Mouse (Mus musculus): ENCODE measurements at regions not wholly inside any gene's neighbourhood (a gene's known extent, or its start where the extent isn't known, plus 50 kb on each side); places are given as distances from the start of the nearest gene placed in this dataset.

DNA sequence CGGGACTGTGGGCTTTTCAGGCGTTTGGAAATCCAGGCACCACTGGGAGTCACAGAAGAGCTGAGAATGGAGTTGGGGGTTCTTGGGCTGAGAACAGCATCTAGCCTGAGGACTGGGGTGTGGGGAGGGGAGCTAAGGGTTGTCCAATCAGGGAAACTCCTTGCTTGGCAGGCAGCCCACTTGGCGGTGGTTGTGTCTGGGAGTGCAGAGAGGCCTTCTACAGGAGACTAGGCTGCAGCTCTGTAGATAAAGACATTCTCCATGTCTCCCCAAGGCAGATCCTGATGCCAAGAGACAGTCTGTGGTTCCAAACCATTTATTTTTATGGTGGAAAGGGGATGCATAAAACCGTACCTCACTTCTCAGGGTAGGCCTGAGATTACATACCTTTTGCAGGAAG lies 774.6 kb downstream of the Brinp1 start:
- intact Hi-C loops (cut with DNase I): no loop called here
- DNase-seq (ENCODE audit: extremely low spot score in 1 of 2, low spot score in 2 of 2): peak in 1 of 2 experiments; percentile 29

DNA sequence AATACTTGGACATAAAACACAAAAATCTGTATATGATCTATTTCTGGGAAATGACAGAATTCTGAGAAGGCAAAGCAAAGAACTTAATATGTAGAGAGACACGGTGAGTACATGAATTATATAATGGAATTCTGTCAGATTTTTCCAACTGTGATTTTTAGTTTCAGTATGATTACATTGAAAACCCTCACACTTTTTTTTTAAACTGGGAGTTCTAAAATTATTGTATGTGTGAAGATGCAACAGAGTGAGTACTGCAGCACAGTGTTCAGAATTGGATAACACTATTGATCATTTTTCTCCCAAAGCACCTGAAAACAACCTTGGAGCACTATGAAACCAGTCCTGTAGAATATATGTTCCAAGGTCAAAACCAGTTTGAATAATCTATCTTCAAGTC lies 797.7 kb downstream of the Brinp1 start:
- intact Hi-C loops (cut with DNase I): no loop called here
- no peak for DNase-seq (ENCODE audit: extremely low spot score in 1 of 2, low spot score in 2 of 2)

DNA sequence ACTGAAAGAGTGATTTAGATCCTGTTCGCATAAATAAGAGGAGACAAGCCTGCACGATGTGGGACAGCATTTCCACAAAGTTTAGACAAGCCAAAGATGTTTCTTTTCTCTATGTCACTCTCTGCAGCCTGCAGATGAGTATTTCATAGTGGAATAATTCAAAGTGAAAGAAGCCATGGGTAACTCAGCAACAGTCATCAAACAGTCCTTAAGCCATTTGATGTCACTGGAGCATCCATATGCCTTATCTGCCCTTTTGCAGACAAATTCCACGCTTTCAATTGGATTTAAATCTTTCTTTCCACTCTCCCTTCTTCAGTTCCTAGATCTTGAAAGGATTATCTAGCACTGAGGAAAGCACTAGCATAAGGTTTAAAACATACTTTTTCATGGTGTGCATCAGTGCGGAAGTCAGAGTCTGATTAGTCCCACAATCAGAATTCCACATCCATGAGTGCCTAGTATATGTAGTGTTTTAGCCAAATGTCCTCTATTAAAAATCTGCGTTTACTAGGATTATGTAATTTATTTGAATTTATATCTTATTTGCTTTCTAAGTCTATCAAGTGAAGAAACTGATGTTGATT lies 805.6 kb downstream of the Brinp1 start:
- intact Hi-C loops (cut with DNase I): no loop called here
- DNase-seq (ENCODE audit: extremely low spot score in 1 of 2, low spot score in 2 of 2): no peak

DNA sequence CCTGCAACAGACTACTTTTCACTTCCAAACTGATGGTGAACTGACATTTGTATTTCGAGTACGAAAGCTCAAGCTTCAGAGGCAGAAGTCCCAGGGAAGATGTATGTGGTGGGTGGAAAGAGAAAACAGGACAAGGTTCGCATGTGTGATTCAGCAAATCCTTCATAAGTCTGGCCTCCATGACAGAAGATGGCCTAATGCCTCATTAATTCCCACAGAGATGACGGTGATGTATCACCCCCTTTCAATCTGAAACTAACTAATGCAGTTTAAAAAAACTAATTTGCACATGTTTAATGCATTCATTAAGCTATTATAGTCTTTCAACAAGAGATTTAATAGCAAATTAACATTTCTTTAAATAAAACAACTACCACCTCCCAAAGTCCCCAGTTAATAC lies 826.1 kb downstream of the Brinp1 start:
- intact Hi-C loops (cut with DNase I): no loop called here
- DNase-seq (ENCODE audit: extremely low spot score in 1 of 2, low spot score in 2 of 2): no peak

DNA sequence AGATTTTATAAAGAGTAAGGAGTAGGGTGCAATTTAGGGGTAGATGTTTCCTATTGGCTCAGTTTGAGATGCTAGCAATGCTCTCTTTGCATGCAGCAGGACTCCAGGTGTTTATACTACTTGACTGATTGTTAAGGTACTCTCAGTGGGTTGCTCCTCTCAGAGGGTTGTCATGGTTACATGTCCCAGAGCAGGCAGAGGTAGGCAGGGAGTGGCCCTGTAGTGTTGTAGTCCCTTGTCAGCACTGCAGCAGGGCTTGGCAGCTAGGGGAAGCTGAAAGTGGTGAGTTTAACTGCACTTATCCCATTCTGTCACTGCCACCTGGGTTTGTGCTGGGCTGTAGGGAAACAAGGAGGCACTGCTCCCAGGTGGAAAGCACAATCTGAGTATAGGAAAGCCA lies 839.7 kb downstream of the Brinp1 start:
- DNase-seq (ENCODE audit: extremely low spot score in 1 of 2, low spot score in 2 of 2): no peak
- intact Hi-C loops (cut with DNase I): no loop called here

DNA sequence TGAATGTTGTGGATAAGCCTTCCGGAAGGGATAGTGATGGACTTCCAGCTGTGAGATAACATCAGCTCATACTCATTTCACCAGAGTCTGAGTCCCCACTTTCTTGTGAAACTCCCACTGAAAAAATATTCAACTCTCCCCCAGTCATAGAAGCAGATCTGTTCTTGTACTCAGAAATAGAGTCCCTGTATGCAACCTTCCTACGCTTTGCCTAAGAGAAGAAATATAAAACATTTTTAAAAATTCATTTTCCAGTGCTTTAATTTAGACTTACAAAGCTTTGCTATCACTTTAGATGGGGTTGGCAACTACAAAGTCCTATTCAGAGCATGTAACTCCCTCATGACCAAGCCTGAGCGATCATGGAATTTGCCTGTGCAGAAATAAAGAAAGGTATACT lies 868.9 kb downstream of the Brinp1 start:
- intact Hi-C loops (cut with DNase I): no loop called here
- no peak for DNase-seq (ENCODE audit: extremely low spot score in 1 of 2, low spot score in 2 of 2)

DNA sequence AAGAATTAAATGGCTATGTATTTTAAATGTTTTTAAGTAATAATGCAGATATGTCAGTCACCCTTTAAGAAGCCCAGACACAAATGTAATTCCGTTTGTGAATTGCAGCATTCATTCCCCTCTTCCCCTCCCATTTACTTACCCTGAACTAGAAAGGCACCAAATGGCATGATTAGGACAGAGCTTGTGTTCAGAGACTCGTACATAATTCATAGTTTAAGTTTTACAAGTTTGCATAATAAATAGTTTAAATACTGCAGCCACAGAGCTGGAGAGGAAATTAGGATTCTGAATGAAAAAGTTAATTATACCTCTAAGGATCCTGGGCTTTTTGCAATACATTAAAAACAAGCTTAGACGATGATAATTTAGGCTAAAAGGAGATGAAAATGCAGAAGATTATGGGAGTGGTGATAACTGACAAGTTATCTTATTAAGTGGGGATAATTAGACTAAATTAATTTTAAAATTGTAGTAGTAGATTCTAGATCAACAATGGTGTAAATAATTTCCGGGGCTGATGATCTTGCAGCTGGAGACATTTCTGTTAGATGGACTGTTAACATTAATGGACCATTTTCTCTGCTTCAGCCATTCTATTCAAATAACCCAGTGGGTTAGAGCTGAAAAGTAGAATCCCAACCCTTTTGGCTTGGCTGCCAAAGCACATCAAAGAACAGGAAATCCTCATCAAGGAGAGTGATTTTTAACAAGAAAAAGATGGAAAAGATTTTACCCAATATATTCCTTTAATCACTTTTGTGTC lies 897.2 kb downstream of the Brinp1 start:
- DNase-seq (ENCODE audit: extremely low spot score in 1 of 2, low spot score in 2 of 2): no peak
- intact Hi-C loops (cut with DNase I): no loop called here

DNA sequence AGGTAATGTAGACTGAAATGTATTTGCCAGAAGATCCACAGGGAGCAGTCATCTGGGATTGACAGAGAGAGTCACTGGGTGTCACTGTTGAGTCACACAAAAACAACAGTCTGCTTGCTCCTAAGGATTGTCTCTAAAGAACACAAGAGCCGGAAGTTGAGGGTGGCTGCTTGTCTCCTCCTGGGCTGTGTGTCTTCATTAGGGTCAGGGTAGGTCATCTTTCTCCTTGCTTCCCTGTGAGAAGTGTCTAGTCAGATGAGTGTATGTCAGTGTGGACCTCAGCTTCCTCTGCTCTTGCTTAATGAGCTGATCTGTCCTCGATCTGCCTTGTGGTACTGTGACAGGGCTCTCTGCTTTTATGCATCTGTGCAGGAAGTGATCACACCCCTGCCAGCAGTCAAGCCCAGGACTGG lies 931.3 kb downstream of the Brinp1 start:
- peak; percentile 25 to 71 for DNase-seq (ENCODE audit: extremely low spot score in 1 of 2, low spot score in 2 of 2)
- intact Hi-C loops (cut with DNase I): loop anchor here (2.0 kb wide), 1 partner anchor 928 kb away; no protein-coding TSS in a partner anchor

DNA sequence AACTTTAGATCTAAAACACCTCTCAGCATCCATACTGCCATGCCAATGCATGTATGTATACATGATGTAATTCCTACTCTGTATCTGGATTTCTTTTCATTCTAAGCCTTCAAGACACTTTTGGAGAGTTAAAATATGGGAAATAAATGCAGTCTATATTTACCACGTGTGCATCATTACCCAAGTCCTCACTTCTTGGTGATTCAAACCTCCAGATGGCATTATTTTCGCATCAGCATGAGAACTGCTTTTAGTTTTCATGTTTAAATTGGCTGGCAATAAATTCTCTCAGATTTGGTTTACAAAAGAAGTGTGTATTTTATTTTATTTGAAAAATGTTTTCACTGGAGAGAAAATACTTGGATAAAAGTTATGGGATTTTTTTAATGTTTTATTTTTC lies 942.8 kb downstream of the Brinp1 start:
- intact Hi-C loops (cut with DNase I): loop anchor here (10.0 kb wide), 1 partner anchor 527 kb away; no protein-coding TSS in a partner anchor
- DNase-seq (ENCODE audit: extremely low spot score in 1 of 2, low spot score in 2 of 2): peak in 1 of 2 experiments; percentile 5

DNA sequence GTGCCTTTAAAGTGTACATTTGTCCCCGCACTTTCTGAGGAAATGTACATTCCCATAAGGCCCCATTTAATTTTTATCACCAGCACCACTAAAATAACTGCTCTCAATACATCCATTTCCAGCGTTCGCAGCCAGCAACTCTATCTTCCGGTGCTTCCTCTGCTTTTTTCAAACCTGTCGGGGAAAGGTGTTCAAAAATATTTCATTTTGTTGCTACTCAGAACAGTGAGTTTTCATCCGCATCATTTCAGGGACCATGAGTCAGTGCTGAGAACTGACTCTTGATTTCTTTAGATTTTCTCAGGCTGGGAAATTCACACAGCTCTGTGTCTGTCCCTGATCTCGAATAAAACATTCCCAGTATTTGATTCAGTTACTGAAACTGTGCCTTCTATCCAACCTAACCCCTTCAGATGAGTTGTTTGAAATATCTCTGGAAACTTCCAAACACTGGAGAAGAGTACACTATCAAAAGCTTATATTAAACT lies 959.4 kb downstream of the Brinp1 start:
- intact Hi-C loops (cut with DNase I): no loop called here
- no peak for DNase-seq (ENCODE audit: extremely low spot score in 1 of 2, low spot score in 2 of 2)

DNA sequence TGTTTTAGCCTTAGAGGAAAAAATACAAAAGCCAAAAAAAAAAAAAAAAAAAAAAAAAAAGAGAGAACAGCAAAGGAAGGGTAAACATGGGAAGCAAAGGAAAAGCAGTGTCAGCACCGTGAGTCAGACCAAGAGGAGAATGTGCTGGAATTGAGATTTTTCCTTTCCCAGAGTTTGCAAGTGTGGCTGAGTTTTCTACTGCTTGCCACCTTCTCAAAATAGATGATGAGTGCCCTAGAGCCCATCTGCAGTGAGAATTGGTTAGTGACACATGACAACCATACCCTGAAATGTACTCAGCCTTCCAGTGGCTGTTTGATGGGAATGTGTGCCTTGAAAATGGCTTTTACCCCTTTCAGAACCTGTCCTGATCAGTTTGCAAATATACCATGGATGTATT lies 990.7 kb downstream of the Brinp1 start:
- DNase-seq (ENCODE audit: extremely low spot score in 1 of 2, low spot score in 2 of 2): no peak
- intact Hi-C loops (cut with DNase I): no loop called here

DNA sequence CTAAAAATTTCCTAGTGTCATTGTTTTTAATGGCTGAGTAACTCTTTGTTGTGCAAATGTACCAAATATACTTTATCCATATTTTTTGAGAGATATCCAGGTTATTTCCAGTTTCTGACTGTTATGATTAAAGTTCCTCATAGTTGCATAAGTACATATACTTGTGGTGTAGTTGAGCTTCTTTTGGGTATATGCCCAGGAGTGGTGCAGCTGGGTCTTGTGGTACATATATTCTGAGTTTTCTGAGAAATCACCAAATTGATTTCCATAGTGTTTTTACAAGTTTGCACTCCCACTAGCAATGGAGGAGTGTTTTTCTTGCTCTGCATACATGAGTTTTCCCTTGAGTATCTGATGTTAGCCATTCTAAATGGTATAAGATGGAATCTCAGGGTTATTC lies 1006.2 kb downstream of the Brinp1 start:
- DNase-seq (ENCODE audit: extremely low spot score in 1 of 2, low spot score in 2 of 2): no peak
- intact Hi-C loops (cut with DNase I): no loop called here

DNA sequence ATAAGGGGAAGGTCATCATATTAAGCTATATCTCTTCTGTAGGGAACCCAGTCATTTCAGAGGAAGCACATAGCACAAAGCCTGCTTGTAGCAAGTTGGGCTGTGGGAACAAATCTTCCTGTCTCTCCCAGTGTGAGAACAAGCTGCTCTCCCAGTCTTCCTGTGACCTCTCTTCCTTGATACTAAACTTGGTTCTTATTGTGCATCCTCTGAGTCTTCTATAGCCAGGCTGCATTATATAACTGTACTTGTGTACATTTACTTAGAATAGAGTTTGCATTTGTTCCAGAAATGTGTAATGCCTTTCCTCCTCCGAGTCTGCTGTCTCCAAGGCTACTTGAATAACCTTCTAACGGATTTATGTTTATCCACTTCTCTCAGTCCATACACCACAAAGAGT lies 1021.7 kb downstream of the Brinp1 start:
- intact Hi-C loops (cut with DNase I): no loop called here
- DNase-seq (ENCODE audit: extremely low spot score in 1 of 2, low spot score in 2 of 2): no peak

DNA sequence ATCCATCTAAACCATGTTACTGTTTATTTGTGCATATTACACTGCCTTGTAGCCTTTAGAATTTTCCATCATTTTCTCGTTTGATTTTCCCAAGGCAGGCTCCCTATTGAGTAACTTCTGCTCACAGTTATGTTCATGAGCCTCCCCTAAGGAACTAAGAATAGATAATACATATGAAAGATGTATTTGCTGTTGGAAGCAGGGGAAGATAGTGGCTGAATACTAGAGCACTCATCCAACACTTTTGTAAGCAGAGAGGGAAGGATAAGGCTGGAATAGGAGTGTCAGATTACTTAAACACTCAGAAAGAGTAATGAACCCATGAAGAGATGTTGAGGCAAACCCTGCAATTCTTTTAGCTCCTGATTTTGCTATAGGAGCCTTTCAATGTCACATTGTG lies 1055.1 kb downstream of the Brinp1 start:
- intact Hi-C loops (cut with DNase I): no loop called here

DNA sequence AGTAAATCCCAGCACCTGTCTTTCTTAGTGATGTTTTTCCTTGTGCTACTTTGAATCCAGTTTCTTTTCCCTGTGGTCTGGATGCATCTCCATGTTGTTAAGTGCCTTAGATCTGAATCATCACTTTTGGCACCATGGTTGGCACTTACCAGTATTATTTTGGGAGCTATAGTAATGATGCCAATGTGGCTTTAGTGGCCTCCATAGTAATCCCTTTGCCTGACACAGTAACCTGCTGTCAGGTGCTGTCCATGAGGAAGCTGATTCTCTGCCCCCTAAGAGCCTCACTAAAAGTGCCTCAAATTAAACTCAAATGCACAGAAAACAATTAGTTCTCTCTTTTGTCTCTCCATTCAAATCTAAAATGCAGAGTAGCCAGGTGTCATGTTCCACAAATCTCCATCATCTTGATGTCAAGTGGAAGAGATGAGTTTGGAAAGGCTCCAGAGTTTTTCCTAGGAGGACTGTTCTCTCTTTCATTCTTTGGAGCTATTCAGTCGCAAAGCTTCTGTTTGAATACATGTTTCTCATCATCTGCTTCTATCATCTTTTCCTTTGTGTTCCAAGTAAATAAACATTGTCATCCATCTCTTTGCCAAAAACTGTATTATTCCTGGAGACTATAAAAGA lies 1062.1 kb downstream of the Brinp1 start:
- intact Hi-C loops (cut with DNase I): no loop called here
- DNase-seq (ENCODE audit: extremely low spot score in 1 of 2, low spot score in 2 of 2): no peak

More for the DNA sequence above, 1055.1 kb downstream of the Brinp1 start:
- DNase-seq (ENCODE audit: extremely low spot score in 1 of 2, low spot score in 2 of 2): no peak

DNA sequence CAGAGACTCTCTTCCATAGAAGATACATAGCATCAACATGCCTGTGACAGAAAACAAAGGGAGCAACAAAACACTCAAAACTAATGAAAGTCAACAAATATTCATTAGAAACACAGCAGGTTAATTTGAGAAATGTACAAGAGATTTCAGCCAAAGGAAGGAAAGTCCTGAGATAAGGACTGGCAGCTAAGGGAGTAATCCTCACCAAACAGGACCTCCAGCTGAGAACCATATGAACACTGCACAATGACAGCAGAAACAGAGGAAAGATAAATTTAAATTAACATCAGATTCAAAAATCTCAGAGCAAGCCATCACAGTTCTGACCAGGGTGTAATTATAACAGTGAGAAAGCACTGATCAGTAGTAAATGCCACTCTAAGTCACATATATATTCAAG lies 1060.6 kb downstream of the Tlr4 start:
- DNase-seq (ENCODE audit: extremely low spot score in 1 of 2, low spot score in 2 of 2): no peak
- intact Hi-C loops (cut with DNase I): no loop called here

DNA sequence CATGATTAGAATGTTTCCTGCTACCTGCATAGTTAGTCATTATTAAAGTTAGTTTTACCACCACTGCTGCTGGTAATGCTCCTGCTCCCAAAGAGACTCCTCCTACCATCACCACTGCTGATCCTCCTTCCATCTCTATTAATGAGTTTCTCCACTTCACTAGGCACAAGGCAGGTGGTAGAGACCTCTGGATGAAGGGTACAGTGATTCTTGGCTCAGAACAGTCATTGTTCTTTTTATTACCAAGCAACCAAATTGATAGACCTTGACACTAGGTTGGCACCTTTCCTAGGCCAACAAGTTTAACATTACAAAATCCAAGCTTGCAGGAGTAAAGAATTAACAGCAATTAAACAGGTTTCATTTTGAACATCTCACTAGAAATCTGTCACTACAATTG lies 1057.8 kb downstream of the Tlr4 start:
- intact Hi-C loops (cut with DNase I): no loop called here
- DNase-seq (ENCODE audit: extremely low spot score in 1 of 2, low spot score in 2 of 2): no peak

DNA sequence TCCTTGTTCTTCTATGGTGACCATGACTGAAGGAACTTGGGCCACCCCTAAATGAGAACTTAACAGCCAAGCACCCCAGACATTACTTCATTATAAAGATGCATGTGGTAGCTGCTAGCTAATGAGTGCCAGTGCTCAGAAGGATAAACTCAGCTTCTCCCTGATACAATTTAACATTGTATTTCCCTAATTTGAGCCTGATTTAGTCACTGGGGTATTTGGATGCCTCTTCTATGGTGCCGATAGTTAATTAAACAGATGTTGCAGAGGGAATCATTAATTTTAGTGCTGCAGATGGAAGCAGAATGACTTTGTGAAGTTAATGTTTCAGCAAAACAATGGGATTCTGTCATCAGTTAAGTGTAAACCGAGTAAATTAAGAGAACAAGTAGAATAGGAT lies 1034.8 kb downstream of the Tlr4 start:
- intact Hi-C loops (cut with DNase I): no loop called here
- no peak for DNase-seq (ENCODE audit: extremely low spot score in 1 of 2, low spot score in 2 of 2)

DNA sequence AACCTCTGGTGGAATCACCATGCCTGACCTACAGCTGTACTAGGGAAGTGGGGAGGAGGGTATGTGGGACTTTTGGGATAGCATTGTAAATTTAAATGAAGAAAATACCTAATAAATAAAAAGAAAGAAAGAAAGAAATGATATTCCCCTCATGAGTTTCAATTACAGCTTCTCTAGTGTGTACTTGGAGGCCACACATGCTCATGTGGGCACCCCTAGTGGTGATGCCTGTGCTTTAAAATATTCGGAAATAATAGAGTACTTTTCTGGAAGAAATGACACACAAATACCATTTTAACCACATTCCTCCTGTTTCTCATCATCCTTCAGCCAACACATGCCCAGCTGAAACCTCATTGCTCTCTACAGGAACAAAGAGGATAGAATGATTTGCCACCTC lies 1034.4 kb downstream of the Tlr4 start:
- no peak for DNase-seq (ENCODE audit: extremely low spot score in 1 of 2, low spot score in 2 of 2)
- intact Hi-C loops (cut with DNase I): no loop called here

DNA sequence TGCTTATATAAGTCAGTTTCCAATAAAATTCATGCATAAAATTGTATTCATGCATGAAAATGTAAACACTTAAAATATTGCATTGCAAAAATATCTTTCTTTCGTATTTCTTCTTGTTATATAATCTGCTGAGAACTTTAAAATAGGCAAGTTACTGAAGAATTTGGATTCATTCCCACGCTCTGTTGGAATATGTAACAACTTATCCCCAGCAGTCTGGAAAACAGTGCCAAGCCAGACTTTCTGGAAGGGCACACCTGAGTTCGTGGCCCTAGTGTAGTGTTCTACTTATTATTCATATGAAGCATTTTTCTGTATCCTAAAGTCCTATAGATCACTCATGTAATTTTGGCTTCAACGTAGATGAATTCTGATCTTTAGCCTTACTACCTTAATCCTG lies 1025.6 kb downstream of the Tlr4 start:
- intact Hi-C loops (cut with DNase I): no loop called here
- peak in 1 of 2 experiments; percentile 3 for DNase-seq (ENCODE audit: extremely low spot score in 1 of 2, low spot score in 2 of 2)
